Mouse (Mus musculus): ENCODE measurements at regions not wholly inside any gene's neighbourhood (a gene's known extent, or its start where the extent isn't known, plus 50 kb on each side); places are given as distances from the start of the nearest gene placed in this dataset.

DNA sequence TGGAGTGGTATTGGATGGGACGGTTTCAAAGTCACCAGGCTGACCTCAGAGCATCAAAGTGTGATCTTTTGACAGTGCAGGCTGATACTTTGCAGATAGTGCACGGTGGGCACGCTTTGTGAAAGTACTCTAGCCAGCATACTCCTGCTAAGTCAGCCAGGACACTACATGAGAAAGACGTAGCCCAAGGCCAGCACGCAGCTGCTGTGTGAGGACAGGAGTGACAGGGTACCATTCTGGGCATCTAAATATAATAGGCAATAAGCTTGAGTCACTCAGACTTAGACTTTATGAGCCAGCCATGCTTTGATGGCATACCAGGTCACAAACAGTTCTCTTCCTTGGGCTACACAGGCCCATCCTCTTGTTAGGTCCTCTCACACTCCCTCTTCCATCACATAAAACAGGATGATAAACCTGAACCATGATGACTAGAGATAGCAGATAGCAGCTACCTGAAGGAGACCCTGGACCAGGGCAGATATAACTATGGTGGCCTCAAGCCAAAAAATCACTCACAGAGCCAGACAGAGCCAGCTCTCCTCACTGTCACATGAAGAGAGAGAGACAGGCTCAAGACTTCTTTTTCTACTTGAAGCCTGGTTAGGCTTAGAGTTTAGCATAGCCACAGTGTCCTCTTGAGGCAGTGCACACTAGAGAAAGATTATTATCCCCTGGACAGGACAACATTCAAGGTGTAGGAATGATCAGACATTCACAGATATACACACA is 156.7 kb upstream of the Rreb1 start:
- peaks cover 3% of the 10 kb centered on the region for H3K4me1 ChIP-seq (replicated peaks)
- 93% methylated on average over 5 of the region's 5 CpGs for WGBS
- H3K36me3 ChIP-seq = no peaks in the 10 kb centered on the region
- no peak for DNase-seq (ENCODE audit: low spot score)
- no peaks in the 10 kb centered on the region for H3K9me3 ChIP-seq
- H3K27me3 ChIP-seq (ENCODE audit: insufficient read depth, poor library complexity, severe bottlenecking) = no peaks in the 10 kb centered on the region
- no peak overlapping the region for H3K27ac ChIP-seq
- H3K4me3 ChIP-seq = no peak overlapping the region

DNA sequence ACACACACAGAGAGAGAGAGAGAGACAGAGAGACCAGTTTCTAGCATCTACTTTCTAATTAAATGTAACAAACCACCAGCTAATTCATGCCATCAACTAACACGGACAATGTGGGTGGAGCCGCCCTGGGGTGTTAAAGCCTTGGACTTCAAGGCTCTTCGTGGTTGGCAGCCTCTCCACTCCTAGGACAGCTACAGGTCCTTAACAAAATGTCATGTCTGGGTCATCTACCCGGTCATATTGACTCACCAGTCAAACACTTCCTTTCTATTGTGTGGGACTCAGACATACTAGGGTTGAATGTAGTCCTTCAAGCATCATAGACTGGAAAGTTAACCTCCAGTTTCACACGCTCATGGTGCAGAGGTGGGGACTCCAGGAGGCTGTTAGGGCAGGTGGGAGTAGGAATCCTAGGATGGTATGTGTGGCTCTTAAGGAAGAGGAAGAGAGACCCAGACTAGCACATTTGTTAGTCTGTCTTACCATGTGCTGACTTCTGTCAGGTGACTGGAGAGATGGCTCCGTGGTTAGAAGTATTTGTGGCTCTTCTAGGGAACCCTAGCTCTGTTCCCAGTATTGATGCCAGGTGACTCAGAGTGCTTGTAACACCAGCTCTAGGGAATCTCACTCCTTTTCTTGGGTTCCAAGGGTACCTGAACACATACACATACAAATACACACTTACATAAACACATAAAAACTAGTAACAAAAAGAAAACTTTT is 155.7 kb upstream of the Rreb1 start:
- Histone ChIP-seq H3K4me1 (replicated peaks) (peaks cover 3% of the 10 kb centered on the region), H3K36me3 (no peaks in the 10 kb centered on the region)

DNA sequence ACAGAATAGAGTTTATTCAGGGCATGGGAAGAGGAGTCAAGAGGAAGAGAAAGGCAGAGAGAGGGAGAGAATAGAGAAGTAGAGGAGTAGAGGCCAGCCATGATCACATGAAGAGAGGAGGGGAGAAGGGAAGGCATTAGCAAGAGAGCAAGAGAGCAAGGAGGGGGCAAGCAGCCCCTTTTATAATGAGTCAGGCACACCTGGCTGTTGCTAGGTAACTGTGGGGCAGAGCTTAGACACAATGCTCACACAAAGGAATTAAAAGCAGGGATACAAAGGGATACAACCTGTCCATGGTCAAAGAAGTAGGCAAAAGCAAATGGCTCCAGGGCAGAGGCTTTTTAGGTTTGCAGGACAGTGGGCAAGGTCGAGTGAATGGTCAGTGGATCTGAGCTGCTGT is 153.5 kb upstream of the Rreb1 start:
- Histone ChIP-seq H3K27ac (no peak overlapping the region), H3K4me3 (no peak overlapping the region), H3K36me3 (no peaks in the 10 kb centered on the region), H3K9me3 (no peaks in the 10 kb centered on the region), H3K4me1 (replicated peaks) (peaks cover 3% of the 10 kb centered on the region), H3K27me3 (ENCODE audit: insufficient read depth, poor library complexity, severe bottlenecking) (no peaks in the 10 kb centered on the region)
- 57% methylated on average over 1 of the region's 1 CpGs for WGBS
- no peak for DNase-seq (ENCODE audit: low spot score)

More for the DNA sequence above, 155.7 kb upstream of the Rreb1 start:
- H3K27ac ChIP-seq = no peak overlapping the region
- H3K9me3 ChIP-seq = no peaks in the 10 kb centered on the region
- no peak overlapping the region for H3K4me3 ChIP-seq
- 76% methylated on average over 6 of the region's 6 CpGs for WGBS
- DNase-seq (ENCODE audit: low spot score) = no peak
- no peaks in the 10 kb centered on the region for H3K27me3 ChIP-seq (ENCODE audit: insufficient read depth, poor library complexity, severe bottlenecking)

DNA sequence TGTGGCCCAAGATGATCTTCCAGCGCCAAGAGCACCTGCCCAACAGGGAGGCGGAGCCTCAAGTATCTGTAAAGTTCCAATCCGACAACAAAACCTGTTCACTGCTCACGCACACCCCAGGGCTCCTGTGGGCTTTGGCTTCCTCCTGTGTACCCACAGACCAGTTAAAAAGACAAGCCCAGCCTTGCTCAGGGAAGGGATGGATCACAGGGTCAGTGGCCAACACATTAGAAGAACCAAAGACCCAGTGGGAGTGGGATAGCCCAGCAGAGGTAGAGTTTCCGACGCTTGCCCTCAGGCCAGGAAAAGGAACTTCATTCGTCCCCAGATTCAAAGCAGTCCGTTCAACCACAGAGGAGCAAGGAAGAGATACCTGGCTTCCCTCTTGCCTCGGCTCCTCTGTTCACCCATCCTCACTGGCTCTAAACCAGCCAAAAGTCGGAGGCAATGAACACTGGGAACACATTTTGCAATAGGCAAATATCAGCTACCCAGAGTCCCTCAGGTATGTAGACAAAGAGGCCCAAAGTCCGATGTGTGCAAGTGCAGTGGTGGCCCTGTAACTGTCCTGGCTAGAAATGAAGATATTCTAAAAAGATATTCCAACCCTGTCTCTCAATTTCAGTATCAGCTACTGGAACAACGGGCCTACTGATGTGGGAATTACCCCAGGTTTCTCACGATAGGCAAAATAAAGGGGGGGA is 152.5 kb upstream of the Rreb1 start:
- Histone ChIP-seq H3K4me1 (replicated peaks) (no peaks in the 10 kb centered on the region), H3K27ac (no peak overlapping the region), H3K27me3 (ENCODE audit: insufficient read depth, poor library complexity, severe bottlenecking) (no peaks in the 10 kb centered on the region), H3K9me3 (no peaks in the 10 kb centered on the region), H3K4me3 (no peak overlapping the region), H3K36me3 (no peaks in the 10 kb centered on the region)
- no peak for DNase-seq (ENCODE audit: low spot score)
- 90% methylated on average over 13 of the region's 13 CpGs for WGBS

DNA sequence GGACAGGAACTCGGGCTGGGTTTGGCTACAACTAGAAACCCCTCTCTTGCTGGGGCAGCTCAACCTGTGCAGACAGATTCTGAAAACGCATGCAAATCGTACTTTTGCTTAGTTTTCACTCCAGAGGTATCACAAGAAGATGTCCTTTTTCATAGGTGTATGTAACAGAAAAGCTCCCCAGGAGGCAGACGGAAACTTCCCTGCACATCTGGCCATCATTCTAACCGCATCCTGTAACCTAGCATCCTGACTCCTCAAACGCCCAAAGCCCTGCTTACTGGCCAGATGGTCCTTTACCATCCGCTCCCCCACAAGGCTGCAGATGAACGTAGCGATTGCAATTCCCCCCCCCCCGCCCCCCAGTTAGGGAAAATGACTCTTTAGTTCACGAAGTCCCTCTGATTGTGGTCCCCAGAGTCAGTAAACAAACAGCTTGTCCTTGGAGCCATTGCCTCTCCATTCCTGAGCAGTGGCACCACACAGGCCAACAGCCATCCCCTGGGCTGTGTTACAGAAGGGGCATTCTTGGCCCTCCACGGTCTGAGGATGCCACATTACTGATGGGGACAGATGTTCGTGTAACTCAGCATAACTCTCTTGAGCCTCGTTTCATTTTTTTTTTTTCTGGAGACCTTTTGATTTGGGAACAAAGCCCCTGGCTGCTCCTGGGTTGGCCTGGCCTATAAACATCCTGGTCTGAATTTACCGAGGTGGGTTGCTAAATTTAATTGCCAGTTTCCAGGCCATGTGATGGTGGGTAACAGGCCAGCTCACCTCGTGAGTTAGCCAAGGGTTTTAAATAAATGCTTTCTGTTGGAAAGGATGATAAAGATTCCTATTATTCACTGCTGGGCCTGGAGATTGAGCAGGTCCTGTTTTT is 149.6 kb upstream of the Rreb1 start:
- no peaks in the 10 kb centered on the region for H3K9me3 ChIP-seq
- no peak overlapping the region for H3K27ac ChIP-seq
- WGBS = 72% methylated on average over 16 of the region's 16 CpGs
- no peak for DNase-seq (ENCODE audit: low spot score)
- H3K4me1 ChIP-seq (replicated peaks) = no peaks in the 10 kb centered on the region
- no peaks in the 10 kb centered on the region for H3K27me3 ChIP-seq (ENCODE audit: insufficient read depth, poor library complexity, severe bottlenecking)
- H3K4me3 ChIP-seq = no peak overlapping the region
- H3K36me3 ChIP-seq = no peaks in the 10 kb centered on the region

DNA sequence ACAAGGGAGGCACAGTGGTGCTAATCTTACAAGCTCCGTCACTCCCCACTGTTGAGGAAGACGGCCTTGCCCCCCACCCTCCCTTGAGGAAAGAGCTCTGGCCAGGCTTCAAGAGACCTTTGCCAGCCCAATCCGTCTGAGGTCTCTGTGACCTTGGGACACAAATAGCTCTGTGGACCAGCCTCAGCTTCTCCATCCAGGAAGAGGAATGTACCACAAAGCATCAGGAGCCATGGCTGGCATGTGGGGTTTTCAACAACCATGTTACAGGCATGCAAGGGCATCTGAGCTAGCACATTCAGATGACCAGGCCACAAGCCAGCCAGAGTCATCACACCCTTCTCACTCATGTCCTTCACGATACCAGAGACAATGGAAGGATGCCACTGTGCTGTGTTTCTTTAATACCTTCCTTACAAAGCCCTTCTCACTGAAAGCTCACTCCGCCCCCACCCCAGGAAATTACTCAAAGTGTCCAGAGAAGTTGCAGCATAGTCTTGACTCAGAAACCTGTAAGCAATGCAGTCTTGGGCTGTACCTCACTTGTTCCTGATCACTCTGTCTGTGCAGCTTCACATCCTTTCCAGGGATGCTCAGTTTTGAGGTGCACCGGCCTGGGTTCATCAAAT is 148.8 kb upstream of the Rreb1 start:
- Histone ChIP-seq H3K4me1 (replicated peaks) (no peaks in the 10 kb centered on the region), H3K9me3 (no peaks in the 10 kb centered on the region), H3K27ac (no peak overlapping the region), H3K36me3 (no peaks in the 10 kb centered on the region), H3K4me3 (no peak overlapping the region), H3K27me3 (ENCODE audit: insufficient read depth, poor library complexity, severe bottlenecking) (no peaks in the 10 kb centered on the region)
- DNase-seq (ENCODE audit: low spot score) = no peak
- WGBS = 76% methylated on average over 6 of the region's 6 CpGs

DNA sequence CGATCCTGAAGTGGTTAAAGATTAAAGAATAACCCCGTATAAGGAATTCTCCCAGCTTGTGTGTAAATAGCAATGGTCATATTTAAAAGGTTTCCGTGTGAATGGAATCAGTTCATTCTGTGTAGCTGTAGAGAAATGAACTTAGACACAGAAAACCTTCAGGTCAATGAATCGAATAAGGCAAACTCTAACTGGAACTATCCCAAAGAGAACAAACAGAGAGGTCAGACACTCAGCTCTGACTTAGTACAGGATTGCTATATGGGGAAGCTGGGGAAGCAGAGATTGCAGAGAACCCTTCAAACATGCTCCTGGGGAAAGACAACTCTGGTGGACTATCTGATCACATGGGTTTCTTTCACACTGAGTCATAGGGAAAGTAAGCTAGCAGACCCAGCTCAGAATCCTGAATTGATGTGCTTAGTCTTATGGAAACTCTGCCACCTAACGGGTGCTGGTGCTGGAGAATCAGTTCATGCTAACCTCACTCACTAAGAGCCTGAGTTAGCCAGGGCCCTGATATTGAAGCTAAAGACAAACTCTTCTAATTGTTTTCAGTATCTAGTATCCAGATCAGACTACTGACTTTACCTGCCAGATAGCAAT is 145.3 kb upstream of the Rreb1 start:
- H3K36me3 ChIP-seq = no peaks in the 10 kb centered on the region
- H3K4me3 ChIP-seq = no peak overlapping the region
- no peaks in the 10 kb centered on the region for H3K27me3 ChIP-seq (ENCODE audit: insufficient read depth, poor library complexity, severe bottlenecking)
- DNase-seq (ENCODE audit: low spot score) = no peak
- H3K27ac ChIP-seq = no peak overlapping the region
- WGBS = 93% methylated on average over 5 of the region's 5 CpGs
- no peaks in the 10 kb centered on the region for H3K4me1 ChIP-seq (replicated peaks)
- no peaks in the 10 kb centered on the region for H3K9me3 ChIP-seq

DNA sequence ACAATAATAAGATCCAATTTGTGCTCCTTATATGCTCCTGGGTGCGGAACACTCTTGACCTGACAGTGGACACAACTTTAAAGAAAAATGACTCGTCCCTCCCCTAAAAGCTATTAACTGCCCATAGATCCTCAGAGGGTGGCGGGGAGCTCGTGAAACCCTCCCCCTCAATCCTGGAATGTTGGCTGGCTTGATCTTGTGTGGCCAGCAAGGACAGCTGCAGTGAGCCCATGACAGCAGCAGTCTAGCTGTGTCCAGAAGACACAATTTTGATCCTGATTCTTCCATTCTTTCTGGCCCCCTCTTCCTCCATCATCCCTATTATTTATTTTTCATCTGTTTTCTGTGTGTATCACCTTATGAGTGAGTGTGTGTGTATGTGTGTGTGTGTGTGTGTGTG is 141.8 kb upstream of the Rreb1 start:
- Histone ChIP-seq H3K4me3 (no peak overlapping the region), H3K27me3 (ENCODE audit: insufficient read depth, poor library complexity, severe bottlenecking) (no peaks in the 10 kb centered on the region), H3K9me3 (no peaks in the 10 kb centered on the region), H3K4me1 (replicated peaks) (0 out of 2 replicates have a peak, but pooled peaks cover 3% of the 10 kb centered on the region), H3K27ac (no peak overlapping the region), H3K36me3 (no peaks in the 10 kb centered on the region)
- DNase-seq (ENCODE audit: low spot score) = no peak
- 81% methylated on average over 4 of the region's 4 CpGs for WGBS

DNA sequence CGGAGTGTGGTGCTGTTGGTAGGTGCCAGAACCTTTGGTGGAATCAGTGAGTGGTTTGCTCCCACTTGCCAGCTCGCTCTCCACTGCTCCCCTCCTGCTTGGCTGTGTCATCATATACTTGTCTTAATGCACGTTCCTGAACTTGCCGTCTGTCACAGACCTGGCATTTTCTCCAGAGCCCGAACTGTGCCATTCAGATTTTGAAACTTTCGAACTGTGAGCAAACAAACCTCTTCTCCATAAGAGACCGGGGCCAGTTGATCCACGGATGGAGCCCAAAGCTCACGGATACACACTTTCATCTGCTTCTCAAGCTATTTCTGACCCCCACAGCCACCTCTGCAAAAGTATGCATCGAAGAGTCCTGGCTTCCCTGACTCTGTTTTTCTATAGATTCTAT is 141.0 kb upstream of the Rreb1 start:
- Histone ChIP-seq H3K27me3 (ENCODE audit: insufficient read depth, poor library complexity, severe bottlenecking) (no peaks in the 10 kb centered on the region), H3K27ac (no peak overlapping the region), H3K4me3 (no peak overlapping the region), H3K36me3 (no peaks in the 10 kb centered on the region), H3K4me1 (replicated peaks) (0 out of 2 replicates have a peak, but pooled peaks cover 3% of the 10 kb centered on the region), H3K9me3 (no peaks in the 10 kb centered on the region)
- no peak for DNase-seq (ENCODE audit: low spot score)
- 88% methylated on average over 10 of the region's 10 CpGs for WGBS

DNA sequence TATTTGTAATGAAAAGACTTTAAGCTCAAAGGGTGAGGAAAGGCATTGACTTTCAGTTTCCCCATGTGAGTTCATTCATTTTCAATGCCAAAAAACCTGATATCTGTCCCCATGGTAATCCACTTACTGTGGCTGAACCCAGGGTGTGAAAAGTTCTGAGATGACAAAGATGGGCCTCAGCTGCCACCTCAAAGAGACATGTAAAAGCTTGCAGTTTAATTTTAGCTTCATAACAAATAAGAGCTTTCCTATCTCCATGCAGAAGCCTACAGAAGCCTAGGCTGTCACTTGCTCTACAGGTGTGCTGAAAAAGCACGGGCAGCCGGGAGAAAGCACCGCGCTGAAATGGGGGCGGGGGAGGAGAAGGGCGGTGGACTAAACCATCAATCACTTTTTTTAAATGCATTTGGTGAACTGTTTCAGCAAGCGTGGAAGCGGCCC is 140.1 kb upstream of the Rreb1 start:
- Histone ChIP-seq H3K9me3 (no peaks in the 10 kb centered on the region), H3K4me1 (replicated peaks) (0 out of 2 replicates have a peak, but pooled peaks cover 3% of the 10 kb centered on the region), H3K36me3 (no peaks in the 10 kb centered on the region), H3K27ac (no peak overlapping the region), H3K4me3 (no peak overlapping the region), H3K27me3 (ENCODE audit: insufficient read depth, poor library complexity, severe bottlenecking) (no peaks in the 10 kb centered on the region)
- DNase-seq (ENCODE audit: low spot score) = no peak
- WGBS = 53% methylated on average over 8 of the region's 8 CpGs

DNA sequence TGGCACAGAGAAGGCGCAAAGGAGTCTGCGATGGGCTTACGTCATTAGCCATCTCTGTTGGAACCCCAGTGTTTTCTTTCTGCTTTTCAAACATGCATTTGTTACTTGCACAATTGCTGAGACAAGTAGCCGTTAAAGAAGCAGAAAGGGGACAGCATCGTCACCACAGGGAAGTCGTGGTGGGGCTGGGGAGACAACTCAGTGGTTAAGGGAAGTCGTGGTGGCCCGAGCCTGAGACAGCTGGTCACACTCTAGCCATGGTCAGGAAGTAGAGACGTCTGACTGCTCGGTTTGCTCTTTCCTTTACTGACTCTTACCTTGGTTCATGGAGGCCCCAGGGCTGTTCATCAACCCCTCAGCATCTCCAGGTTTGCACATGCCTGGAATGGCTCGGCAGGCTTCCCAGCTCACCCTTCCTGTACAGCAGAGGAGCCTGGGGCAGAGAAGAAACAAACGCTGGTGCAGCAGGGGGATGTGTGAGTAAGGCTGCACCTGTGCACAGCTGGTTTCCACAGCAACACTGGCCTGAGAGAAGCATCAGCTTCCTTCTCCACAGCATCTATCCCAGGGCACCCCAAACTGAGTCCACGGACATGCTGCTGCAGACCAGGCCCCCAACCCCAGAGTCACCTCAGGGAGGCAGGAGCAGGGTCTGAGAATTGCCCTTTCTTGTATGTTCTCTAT is 135.6 kb upstream of the Rreb1 start:
- Histone ChIP-seq H3K27me3 (ENCODE audit: insufficient read depth, poor library complexity, severe bottlenecking) (no peaks in the 10 kb centered on the region), H3K36me3 (no peaks in the 10 kb centered on the region), H3K4me1 (replicated peaks) (0 out of 2 replicates have a peak, but pooled peaks cover 3% of the 10 kb centered on the region), H3K27ac (no peak overlapping the region), H3K9me3 (no peaks in the 10 kb centered on the region), H3K4me3 (no peak overlapping the region)
- WGBS = 57% methylated on average over 13 of the region's 13 CpGs
- no peak for DNase-seq (ENCODE audit: low spot score)

All from hindbrain, embryonic 10.5 days (tissue).